Mouse (Mus musculus) heart, embryonic 10.5 days (tissue): ENCODE measurements at regions not wholly inside any gene's neighbourhood (a gene's known extent, or its start where the extent isn't known, plus 50 kb on each side); places are given as distances from the start of the nearest gene placed in this dataset.
A peak's percentile ranks its signal among the peaks of the same experiment; 100 is the strongest.

Experiments
- DNase-seq: peaks from one replicate; pipeline ENCODE4 v3.0.0-alpha.2; 2017; ENCODE audit warnings: low spot score
- H3K27ac ChIP-seq: fragments of 300-500 bp; sonication (generic); 2 replicates; pipeline ENCODE4 v1.5.1; 2016; ENCODE audit warnings: mild to moderate bottlenecking
- H3K27me3 ChIP-seq: fragments of 300-500 bp; sonication (generic); 2 replicates; pipeline ENCODE4 v1.6.1; 2016; ENCODE audit warnings: mild to moderate bottlenecking; ENCODE audit not compliant: poor library complexity, insufficient read depth, severe bottlenecking
- H3K36me3 ChIP-seq: fragments of 300-500 bp; sonication (generic); 2 replicates; pipeline ENCODE4 v1.6.1; 2016; ENCODE audit warnings: mild to moderate bottlenecking, moderate library complexity
- H3K4me1 ChIP-seq: fragments of 300-500 bp; sonication (generic); 2 replicates; pipeline ENCODE4 v1.6.1; 2016; ENCODE audit warnings: mild to moderate bottlenecking
- H3K4me3 ChIP-seq: fragments of 300-500 bp; sonication (generic); 2 replicates; pipeline ENCODE4 v1.5.1; 2016; ENCODE audit warnings: mild to moderate bottlenecking, moderate library complexity
- H3K9me3 ChIP-seq: fragments of 300-500 bp; sonication (generic); 2 replicates; pipeline ENCODE4 v1.6.1; 2016; ENCODE audit warnings: mild to moderate bottlenecking, moderate library complexity
- WGBS: fragments of 180-500 bp; shearing (Covaris S2); methylation state at CpG from one replicate; pipeline ENCODE4 v1.1.7; 2016; 5-methylcytosine and 5-hydroxymethylcytosine counted together

GRCm38 (mm10) chr1:57032407-57032806 is 54.0 kb upstream of the Satb2 start:
- Histone ChIP-seq H3K36me3 (no peaks in the 10 kb centered on the region), H3K27me3 (no peaks in the 10 kb centered on the region), H3K27ac (no peak overlapping the region), H3K9me3 (no peaks in the 10 kb centered on the region), H3K4me3 (no peak overlapping the region), H3K4me1 (no peaks in the 10 kb centered on the region)
- WGBS, result 68% methylated on average over 2 of the region's 2 CpGs
- no peak for DNase-seq

- no peak for DNase-seq
- Histone ChIP-seq H3K27me3 (no peaks in the 10 kb centered on the region), H3K27ac (no peak overlapping the region), H3K4me1 (no peaks in the 10 kb centered on the region), H3K9me3 (no peaks in the 10 kb centered on the region), H3K4me3 (no peak overlapping the region), H3K36me3 (no peaks in the 10 kb centered on the region)
- 85% methylated on average over 2 of the region's 2 CpGs for WGBS
Measured at GRCm38 (mm10) chr1:57033244-57033643, 54.8 kb upstream of the Satb2 start.

GRCm38 (mm10) chr1:57034411-57034810 is 56.0 kb upstream of the Satb2 start:
- no peak overlapping the region for H3K27ac ChIP-seq
- 85% methylated on average over 6 of the region's 6 CpGs for WGBS
- H3K9me3 ChIP-seq, result no peaks in the 10 kb centered on the region
- H3K4me3 ChIP-seq, result no peak overlapping the region
- H3K27me3 ChIP-seq, result no peaks in the 10 kb centered on the region
- H3K4me1 ChIP-seq, result no peaks in the 10 kb centered on the region
- DNase-seq, result no peak
- no peaks in the 10 kb centered on the region for H3K36me3 ChIP-seq

GRCm38 (mm10) chr1:57036382-57036781 is 57.9 kb upstream of the Satb2 start:
- Histone ChIP-seq H3K4me1 (no peaks in the 10 kb centered on the region), H3K27ac (no peak overlapping the region), H3K36me3 (no peaks in the 10 kb centered on the region), H3K27me3 (no peaks in the 10 kb centered on the region), H3K9me3 (no peaks in the 10 kb centered on the region), H3K4me3 (no peak overlapping the region)
- no peak for DNase-seq
- 76% methylated on average over 3 of the region's 3 CpGs for WGBS

- Histone ChIP-seq H3K36me3 (no peaks in the 10 kb centered on the region), H3K27ac (no peak overlapping the region), H3K27me3 (no peaks in the 10 kb centered on the region), H3K4me1 (no peaks in the 10 kb centered on the region), H3K4me3 (no peak overlapping the region), H3K9me3 (no peaks in the 10 kb centered on the region)
- no peak for DNase-seq
- 42% methylated on average over 8 of the region's 8 CpGs for WGBS
Measured at GRCm38 (mm10) chr1:57040201-57040600, 61.8 kb upstream of the Satb2 start.

- no peaks in the 10 kb centered on the region for H3K4me1 ChIP-seq
- no peaks in the 10 kb centered on the region for H3K36me3 ChIP-seq
- no peaks in the 10 kb centered on the region for H3K27me3 ChIP-seq
- no peaks in the 10 kb centered on the region for H3K9me3 ChIP-seq
- H3K4me3 ChIP-seq, result no peak overlapping the region
- H3K27ac ChIP-seq, result no peak overlapping the region
- no peak for DNase-seq
Measured at GRCm38 (mm10) chr1:57041578-57041977, 63.1 kb upstream of the Satb2 start.

GRCm38 (mm10) chr1:57053836-57054235 is 75.4 kb upstream of the Satb2 start:
- Histone ChIP-seq H3K9me3 (no peaks in the 10 kb centered on the region), H3K36me3 (no peaks in the 10 kb centered on the region), H3K4me1 (no peaks in the 10 kb centered on the region), H3K4me3 (no peak overlapping the region), H3K27ac (no peak overlapping the region), H3K27me3 (no peaks in the 10 kb centered on the region)
- no peak for DNase-seq
- WGBS, result 82% methylated on average over 4 of the region's 4 CpGs

- Histone ChIP-seq H3K9me3 (no peaks in the 10 kb centered on the region), H3K4me1 (no peaks in the 10 kb centered on the region), H3K27ac (no peak overlapping the region), H3K27me3 (no peaks in the 10 kb centered on the region), H3K36me3 (no peaks in the 10 kb centered on the region), H3K4me3 (no peak overlapping the region)
- DNase-seq, result no peak
- 83% methylated on average over 9 of the region's 9 CpGs for whole genome bisulfite sequencing
Measured at GRCm38 (mm10) chr1:57055976-57056375, 77.5 kb upstream of the Satb2 start.

- H3K27ac ChIP-seq, result no peak overlapping the region
- H3K36me3 ChIP-seq, result no peaks in the 10 kb centered on the region
- no peak overlapping the region for H3K4me3 ChIP-seq
- no peaks in the 10 kb centered on the region for H3K4me1 ChIP-seq
- WGBS, result 70% methylated on average over 3 of the region's 3 CpGs
- peak; percentile 0 for DNase-seq
- H3K27me3 ChIP-seq, result no peaks in the 10 kb centered on the region
- H3K9me3 ChIP-seq, result no peaks in the 10 kb centered on the region
Measured at GRCm38 (mm10) chr1:57059216-57059615, 80.8 kb upstream of the Satb2 start.

GRCm38 (mm10) chr1:57075221-57075620 is 96.8 kb upstream of the Satb2 start:
- Histone ChIP-seq H3K27me3 (no peaks in the 10 kb centered on the region), H3K4me3 (no peak overlapping the region)
- WGBS, result 69% methylated on average over 3 of the region's 3 CpGs

GRCm38 (mm10) chr1:57076696-57077095 is 98.2 kb upstream of the Satb2 start:
- Histone ChIP-seq H3K27ac (no peak overlapping the region), H3K27me3 (no peaks in the 10 kb centered on the region), H3K36me3 (no peaks in the 10 kb centered on the region), H3K9me3 (no peaks in the 10 kb centered on the region), H3K4me3 (no peak overlapping the region), H3K4me1 (no peaks in the 10 kb centered on the region)
- 56% methylated on average over 8 of the region's 8 CpGs for WGBS
- DNase-seq, result no peak

More at GRCm38 (mm10) chr1:57075221-57075620, 96.8 kb upstream of the Satb2 start:
- Histone ChIP-seq H3K27ac (no peak overlapping the region), H3K4me1 (no peaks in the 10 kb centered on the region), H3K9me3 (no peaks in the 10 kb centered on the region), H3K36me3 (no peaks in the 10 kb centered on the region)
- no peak for DNase-seq

GRCm38 (mm10) chr1:57080306-57080705 is 101.9 kb upstream of the Satb2 start:
- H3K4me1 ChIP-seq, result no peaks in the 10 kb centered on the region
- no peak overlapping the region for H3K27ac ChIP-seq
- H3K4me3 ChIP-seq, result no peak overlapping the region
- H3K36me3 ChIP-seq, result no peaks in the 10 kb centered on the region
- H3K27me3 ChIP-seq, result no peaks in the 10 kb centered on the region
- no peak for DNase-seq
- 61% methylated on average over 4 of the region's 4 CpGs for WGBS
- H3K9me3 ChIP-seq, result no peaks in the 10 kb centered on the region

GRCm38 (mm10) chr1:57083134-57083533 is 104.7 kb upstream of the Satb2 start:
- no peaks in the 10 kb centered on the region for H3K4me1 ChIP-seq

GRCm38 (mm10) chr1:57083540-57084083 is 105.2 kb upstream of the Satb2 start:
- H3K9me3 ChIP-seq, result no peaks in the 10 kb centered on the region
- no peaks in the 10 kb centered on the region for H3K4me1 ChIP-seq
- DNase-seq, result no peak
- H3K27ac ChIP-seq, result no peak overlapping the region
- no peaks in the 10 kb centered on the region for H3K27me3 ChIP-seq
- H3K36me3 ChIP-seq, result no peaks in the 10 kb centered on the region
- 85% methylated on average over 6 of the region's 6 CpGs for WGBS
- no peak overlapping the region for H3K4me3 ChIP-seq

More at GRCm38 (mm10) chr1:57083134-57083533, 104.7 kb upstream of the Satb2 start:
- 83% methylated on average over 17 of the region's 17 CpGs for WGBS
- H3K27me3 ChIP-seq, result no peaks in the 10 kb centered on the region
- no peak for DNase-seq
- no peaks in the 10 kb centered on the region for H3K9me3 ChIP-seq
- no peak overlapping the region for H3K4me3 ChIP-seq
- no peak overlapping the region for H3K27ac ChIP-seq
- H3K36me3 ChIP-seq, result no peaks in the 10 kb centered on the region
